Mouse (Mus musculus) stomach, embryonic 14.5 days (tissue): ENCODE results near the gene Mns1. TPM values are rescaled to one million over a fixed set of nuclear protein-coding genes. Genes with fewer than 3 reads are reported as not detected.

Source experiments
- ATAC-seq: fragments of 200-750 bp; cut with Nextera tagmentation; 2 replicates; pipeline ENCODE4 v1.8.0; 2017; ENCODE audit warnings: low read depth, moderate TSS enrichment; ENCODE audit not compliant: insufficient number of reproducible peaks, insufficient read depth, low FRiP score
- H3K27ac ChIP-seq: fragments of 300-500 bp; sonication (generic); 2 replicates; pipeline ENCODE4 v1.5.1; 2014; ENCODE audit warnings: mild to moderate bottlenecking, low read length, moderate library complexity, mixed read lengths
- H3K27me3 ChIP-seq: fragments of 300-500 bp; sonication (generic); 2 replicates; pipeline ENCODE4 v1.6.1; 2014; ENCODE audit warnings: low read length, control low read depth, mixed read lengths; ENCODE audit not compliant: control insufficient read depth, insufficient read depth
- H3K36me3 ChIP-seq: fragments of 300-500 bp; sonication (generic); 2 replicates; pipeline ENCODE4 v1.6.1; 2014; ENCODE audit warnings: mild to moderate bottlenecking, control low read depth, low read length, moderate library complexity, mixed read lengths; ENCODE audit not compliant: control insufficient read depth, insufficient read depth
- H3K4me1 ChIP-seq: fragments of 300-500 bp; sonication (generic); 2 replicates; pipeline ENCODE4 v1.6.1; 2014; ENCODE audit warnings: low read length, control low read depth, mixed read lengths; ENCODE audit not compliant: control insufficient read depth, insufficient read depth
- H3K4me2 ChIP-seq: fragments of 300-500 bp; sonication (generic); replicated peaks from 2 replicates; pipeline ENCODE4 v1.6.1; 2014; ENCODE audit warnings: low read depth, low read length, control low read depth
- H3K4me3 ChIP-seq: fragments of 300-500 bp; sonication (generic); 2 replicates; pipeline ENCODE4 v1.5.1; 2014; ENCODE audit warnings: low read depth, low read length, control low read depth
- H3K9ac ChIP-seq: fragments of 300-500 bp; sonication (generic); replicated peaks from 2 replicates; pipeline ENCODE4 v1.6.1; 2014; ENCODE audit warnings: low read depth, mild to moderate bottlenecking, control low read depth, low read length, moderate library complexity, mixed read lengths
- H3K9me3 ChIP-seq: fragments of 300-500 bp; sonication (generic); 2 replicates; pipeline ENCODE4 v1.6.1; 2016; ENCODE audit warnings: low read depth, low read length, control low read depth; ENCODE audit not compliant: control insufficient read depth
- WGBS: fragments of 180-500 bp; shearing (Covaris S2); extraction: QIAGEN DNeasy Blood & Tissue Kit; methylation state at CpG from one replicate; pipeline ENCODE4 v1.1.7; 2014; 5-methylcytosine and 5-hydroxymethylcytosine counted together
- polyA plus RNA-seq: library from polyadenylated mRNA; unstranded; fragments of >200 nt; fragmentation: Nextera tagmentation; extraction: Ambion mirVana; gene quantifications from 2 replicates; pipeline ENCODE4 v1.2.1, GENCODE M21; 2014

Mns1 gene
- polyA plus RNA-seq, 1 experiment from 2014 or later = 22.6 TPM

GRCm38 (mm10) chr9:72456374-72456773, 18.6 kb downstream of the Mns1 start:
- no peaks in the 10 kb centered on the region for H3K27me3 ChIP-seq
- H3K9me3 ChIP-seq = no peaks in the 10 kb centered on the region
- no peak for ATAC-seq
- H3K9ac ChIP-seq = no peak overlapping the region
- peaks cover 12% of the 10 kb centered on the region for H3K36me3 ChIP-seq
- H3K4me3 ChIP-seq = no peak overlapping the region
- H3K4me2 ChIP-seq = no peak overlapping the region
- no peak overlapping the region for H3K27ac ChIP-seq
- H3K4me1 ChIP-seq = no peaks in the 10 kb centered on the region
- 46% methylated on average over 1 of the region's 1 CpGs for WGBS

GRCm38 (mm10) chr9:72458233-72458632, 20.4 kb downstream of the Mns1 start:
- H3K4me3 ChIP-seq = no peak overlapping the region
- peaks cover 12% of the 10 kb centered on the region for H3K36me3 ChIP-seq
- H3K4me1 ChIP-seq = no peaks in the 10 kb centered on the region
- H3K9me3 ChIP-seq = no peaks in the 10 kb centered on the region
- no peak for ATAC-seq
- WGBS = 16% methylated on average over 5 of the region's 5 CpGs
- H3K27me3 ChIP-seq = no peaks in the 10 kb centered on the region
- no peak overlapping the region for H3K9ac ChIP-seq
- no peak overlapping the region for H3K4me2 ChIP-seq
- H3K27ac ChIP-seq = no peak overlapping the region

GRCm38 (mm10) chr9:72459703-72460102, 21.9 kb downstream of the Mns1 start:
- H3K36me3 ChIP-seq = peaks cover 12% of the 10 kb centered on the region
- no peaks in the 10 kb centered on the region for H3K4me1 ChIP-seq
- H3K27me3 ChIP-seq = no peaks in the 10 kb centered on the region
- no peak overlapping the region for H3K27ac ChIP-seq
- H3K9me3 ChIP-seq = no peaks in the 10 kb centered on the region
- no peak for ATAC-seq
- no peak overlapping the region for H3K4me2 ChIP-seq
- H3K9ac ChIP-seq = no peak overlapping the region
- no peak overlapping the region for H3K4me3 ChIP-seq
- 86% methylated on average over 3 of the region's 3 CpGs for WGBS

GRCm38 (mm10) chr9:72460767-72461166, 23.0 kb downstream of the Mns1 start:
- Histone ChIP-seq H3K27ac (no peak overlapping the region), H3K4me3 (no peak overlapping the region), H3K27me3 (no peaks in the 10 kb centered on the region), H3K36me3 (peaks cover 12% of the 10 kb centered on the region), H3K4me1 (no peaks in the 10 kb centered on the region), H3K9ac (no peak overlapping the region), H3K9me3 (no peaks in the 10 kb centered on the region), H3K4me2 (no peak overlapping the region)
- ATAC-seq = no peak
- 85% methylated on average over 3 of the region's 3 CpGs for WGBS

DNA sequence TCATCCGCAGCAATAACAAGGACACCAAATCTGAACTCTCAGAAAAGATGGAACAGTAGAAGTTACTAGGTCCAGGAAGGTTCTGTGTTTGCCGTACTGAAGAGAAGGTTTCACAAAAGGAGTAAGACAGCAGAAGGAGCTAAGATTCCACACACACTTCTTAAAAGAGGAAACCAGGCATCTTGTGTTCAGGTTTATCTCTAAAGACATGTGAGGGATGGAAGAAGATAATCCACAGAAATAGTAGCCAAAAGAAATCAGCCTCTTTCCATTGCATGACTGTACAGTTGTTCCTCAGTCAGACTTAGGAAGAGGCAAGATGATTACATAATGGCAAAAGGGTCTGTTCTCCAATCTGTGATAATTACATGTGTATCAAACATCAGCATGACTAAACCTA, 24.6 kb downstream of the Mns1 start:
- WGBS = 95% methylated on average over 2 of the region's 2 CpGs
- Histone ChIP-seq H3K27me3 (no peaks in the 10 kb centered on the region), H3K9ac (no peak overlapping the region), H3K4me3 (no peak overlapping the region), H3K27ac (no peak overlapping the region), H3K4me2 (no peak overlapping the region), H3K36me3 (peaks cover 6% of the 10 kb centered on the region), H3K9me3 (no peaks in the 10 kb centered on the region), H3K4me1 (no peaks in the 10 kb centered on the region)
- ATAC-seq = no peak

- no peak overlapping the region for H3K27ac ChIP-seq
- no peaks in the 10 kb centered on the region for H3K9me3 ChIP-seq
- no peak overlapping the region for H3K4me3 ChIP-seq
- H3K4me1 ChIP-seq = no peaks in the 10 kb centered on the region
- no peak overlapping the region for H3K4me2 ChIP-seq
- WGBS = 84% methylated on average over 1 of the region's 1 CpGs
- ATAC-seq = no peak
- peaks cover 3% of the 10 kb centered on the region; the same call in 1 of the 2 replicates for H3K36me3 ChIP-seq
- H3K27me3 ChIP-seq = no peaks in the 10 kb centered on the region
- H3K9ac ChIP-seq = no peak overlapping the region
These were observed 27.0 kb downstream of the Mns1 start for GRCm38 (mm10) chr9:72464806-72465205.

GRCm38 (mm10) chr9:72465754-72466181, 28.0 kb downstream of the Mns1 start:
- Histone ChIP-seq H3K4me1 (no peaks in the 10 kb centered on the region), H3K4me2 (no peak overlapping the region), H3K9me3 (no peaks in the 10 kb centered on the region), H3K36me3 (peaks cover 3% of the 10 kb centered on the region; the same call in 1 of the 2 replicates), H3K27ac (no peak overlapping the region), H3K9ac (no peak overlapping the region), H3K27me3 (no peaks in the 10 kb centered on the region), H3K4me3 (no peak overlapping the region)
- ATAC-seq = no peak
- WGBS = 85% methylated on average over 4 of the region's 4 CpGs

GRCm38 (mm10) chr9:72467551-72468407, 30.0 kb downstream of the Mns1 start:
- WGBS = 61% methylated on average over 11 of the region's 11 CpGs
- Histone ChIP-seq H3K4me3 (no peak overlapping the region), H3K27me3 (no peaks in the 10 kb centered on the region), H3K36me3 (peaks cover 6% of the 10 kb centered on the region), H3K4me2 (no peak overlapping the region), H3K9ac (no peak overlapping the region), H3K9me3 (no peaks in the 10 kb centered on the region), H3K27ac (no peak overlapping the region), H3K4me1 (no peaks in the 10 kb centered on the region)
- no peak for ATAC-seq

GRCm38 (mm10) chr9:72468616-72469015, 30.8 kb downstream of the Mns1 start:
- Histone ChIP-seq H3K27me3 (no peaks in the 10 kb centered on the region), H3K4me3 (no peak overlapping the region), H3K9me3 (no peaks in the 10 kb centered on the region), H3K36me3 (peaks cover 6% of the 10 kb centered on the region), H3K27ac (no peak overlapping the region), H3K4me2 (no peak overlapping the region), H3K9ac (no peak overlapping the region), H3K4me1 (no peaks in the 10 kb centered on the region)
- 89% methylated on average over 10 of the region's 10 CpGs for WGBS
- no peak for ATAC-seq
